Mouse (Mus musculus): Measurements from ENCODE around the gene Ccdc97.
A peak's percentile ranks its signal among the peaks of the same experiment; 100 is the strongest.

Ccdc97 gene

GRCm38 (mm10) chr7:25720760-25721159 lies 1.9 kb upstream of the Ccdc97 start:
- DNase-seq (ENCODE audit: low read depth, low spot score): no peak

- DNase-seq (ENCODE audit: low read depth, low spot score): peak; percentile 68
Measured at GRCm38 (mm10) chr7:25719761-25720610, 1.1 kb upstream of the Ccdc97 start.

GRCm38 (mm10) chr7:25717478-25717877 lies 1.4 kb downstream of the Ccdc97 start:
- no peak for DNase-seq (ENCODE audit: low read depth, low spot score)

DNA sequence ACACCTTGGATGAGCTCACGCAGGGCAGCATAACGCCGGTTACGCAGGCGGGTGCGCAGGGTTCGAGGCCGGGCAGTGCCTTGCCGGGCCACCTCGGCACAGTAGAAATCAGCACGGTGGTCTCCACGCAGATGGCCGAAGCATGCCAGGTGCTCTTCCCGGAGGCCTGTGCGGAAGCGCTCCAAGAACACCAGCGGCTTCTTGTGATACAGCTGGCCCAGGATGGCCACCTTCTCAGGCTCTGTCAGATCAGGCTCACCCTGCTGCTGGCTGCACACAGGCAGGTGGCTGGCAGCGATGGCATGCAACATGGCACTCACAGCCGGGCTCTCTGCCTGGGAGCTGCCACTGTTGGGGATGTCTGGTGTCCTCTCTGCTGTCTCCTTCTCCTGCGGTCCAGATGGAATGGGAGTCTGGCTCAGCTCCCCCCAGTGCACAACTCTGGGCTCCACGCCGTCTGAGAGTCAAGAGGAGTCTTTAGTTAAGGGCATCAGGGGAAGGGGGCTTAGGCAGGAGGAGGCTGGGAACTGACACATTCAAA lies 3.1 kb downstream of the Ccdc97 start:
- no peak for DNase-seq (ENCODE audit: low read depth, low spot score)

DNA sequence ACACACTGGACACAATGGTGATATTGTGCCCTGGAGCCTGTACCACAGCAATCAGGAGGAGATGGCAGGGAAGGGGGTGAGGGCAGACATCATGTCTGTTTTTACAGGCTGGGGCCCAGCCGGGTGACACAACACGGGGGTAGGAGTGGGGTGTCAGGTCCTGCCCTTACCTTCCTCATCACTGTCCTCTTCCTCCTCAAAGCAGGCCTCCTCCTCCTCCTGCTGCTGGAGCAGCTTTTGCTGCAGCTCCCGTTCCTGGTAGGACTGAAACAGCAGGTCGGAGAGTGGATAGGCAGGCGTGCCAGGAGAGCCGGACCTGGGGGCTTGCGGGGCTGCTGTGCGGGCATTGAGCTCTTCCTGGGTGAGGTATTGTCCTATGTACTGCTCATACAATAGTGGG lies 4.3 kb downstream of the Ccdc97 start:
- DNase-seq (ENCODE audit: low read depth, low spot score): no peak

- no peak for DNase-seq (ENCODE audit: low read depth, low spot score)
Measured at GRCm38 (mm10) chr7:25712801-25713200, 6.1 kb downstream of the Ccdc97 start.

- no peak for DNase-seq (ENCODE audit: low read depth, low spot score)
Measured at GRCm38 (mm10) chr7:25711731-25712197, 7.1 kb downstream of the Ccdc97 start.

DNA sequence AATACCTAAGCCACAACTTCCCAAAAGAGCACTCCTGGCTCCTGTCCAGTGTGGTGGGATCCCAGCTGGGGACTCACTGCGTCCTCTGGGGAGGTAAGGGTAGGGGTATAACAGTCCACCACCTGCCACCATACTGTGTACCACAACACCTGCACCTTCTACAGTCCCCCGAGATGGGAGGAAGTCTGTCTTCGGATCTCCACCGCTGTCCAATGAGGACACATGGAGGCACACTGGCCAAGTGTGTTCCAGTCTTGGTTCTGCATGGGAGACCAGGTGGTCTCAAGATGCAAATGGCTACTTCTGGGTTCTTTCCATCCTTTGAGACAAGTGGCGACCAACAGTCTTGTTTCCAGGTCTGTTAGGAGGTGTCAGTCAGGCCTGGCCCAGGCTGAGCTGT lies 7.7 kb downstream of the Ccdc97 start:
- DNase-seq (ENCODE audit: low read depth, low spot score): no peak

GRCm38 (mm10) chr7:25710519-25711130 lies 8.3 kb downstream of the Ccdc97 start:
- DNase-seq (ENCODE audit: low read depth, low spot score): no peak

DNA sequence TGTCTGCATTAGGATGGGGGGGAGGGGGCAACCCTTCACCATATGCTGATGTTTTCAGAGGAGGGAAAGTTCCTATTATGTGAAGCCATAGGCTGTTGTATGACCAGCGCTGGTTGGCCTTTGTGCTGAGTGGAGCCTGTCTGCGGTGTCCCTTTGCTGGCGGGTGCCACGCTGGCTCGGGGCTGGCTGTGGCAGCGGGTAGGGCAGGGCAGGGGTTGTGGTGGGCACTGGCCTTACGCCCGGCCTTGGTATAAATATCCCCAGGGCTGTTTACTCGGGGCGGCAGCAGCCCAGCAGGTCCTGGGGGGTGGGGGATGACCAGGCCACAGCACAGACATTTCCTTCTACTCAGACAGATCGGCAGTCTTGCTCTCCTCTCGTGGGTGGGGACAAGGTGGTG lies 8.9 kb downstream of the Ccdc97 start:
- no peak for DNase-seq (ENCODE audit: low read depth, low spot score)

DNA sequence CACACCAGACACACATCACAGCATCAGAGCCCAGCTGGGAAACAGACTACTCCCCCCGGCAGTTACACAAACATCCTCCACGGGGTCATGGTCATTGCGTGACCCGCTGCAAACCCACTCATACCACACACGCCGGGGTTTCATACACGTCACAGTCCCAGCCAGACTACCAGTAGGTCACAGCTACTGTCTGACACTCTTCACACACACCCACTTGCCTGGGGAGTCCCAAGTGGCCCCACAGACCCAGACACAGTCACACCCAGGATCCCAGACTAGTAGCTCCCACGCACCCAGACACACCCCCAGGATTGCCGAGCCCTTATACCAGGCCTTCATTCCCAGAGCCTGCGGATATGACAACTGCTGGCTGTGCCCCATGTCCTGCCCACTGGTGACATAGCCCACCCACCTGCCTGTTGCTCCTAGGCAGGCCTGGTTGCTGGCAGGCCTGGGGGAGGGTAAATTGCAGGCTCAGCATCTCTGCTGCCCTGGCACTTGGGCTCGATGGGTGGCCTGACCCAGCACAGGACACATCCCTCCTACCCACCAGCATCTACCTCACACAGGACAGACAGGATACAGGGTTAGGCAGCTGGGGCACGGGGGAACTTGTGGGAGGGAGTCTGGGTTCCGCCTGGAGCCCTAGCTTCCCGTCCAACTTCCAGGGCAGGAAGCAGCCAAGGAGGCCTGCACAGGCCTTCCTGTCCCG lies 11.2 kb downstream of the Ccdc97 start:
- no peak for DNase-seq (ENCODE audit: low read depth, low spot score)

DNA sequence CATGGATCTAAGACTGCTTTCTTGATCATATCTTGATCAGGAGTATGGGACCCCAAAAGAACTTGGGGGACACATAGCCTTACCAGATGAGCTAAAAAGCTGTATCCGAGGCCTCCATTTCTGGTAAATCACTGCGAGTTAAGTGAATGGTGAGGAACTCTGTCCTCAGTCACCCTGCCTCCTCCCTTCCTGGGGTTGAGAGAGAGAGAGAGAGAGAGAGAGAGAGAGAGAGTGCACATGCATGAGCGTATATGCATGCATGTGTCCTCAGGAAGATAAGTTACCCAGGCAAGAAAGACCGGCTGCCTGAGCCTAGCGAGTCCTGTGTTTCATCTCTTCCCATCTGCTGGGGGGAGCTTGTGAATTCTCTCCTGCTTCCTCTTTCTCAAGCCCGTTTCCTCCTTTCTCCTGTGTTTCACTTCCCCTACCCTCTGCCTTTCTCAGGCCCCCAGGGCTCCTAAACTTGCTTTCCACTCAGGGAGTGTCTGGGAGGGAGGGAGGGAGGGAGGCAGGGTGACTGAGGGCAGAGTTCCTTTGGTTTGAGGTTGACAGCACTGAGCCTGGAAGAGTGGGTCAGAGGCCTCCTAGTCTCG lies 12.2 kb downstream of the Ccdc97 start:
- no peak for DNase-seq (ENCODE audit: low read depth, low spot score)

DNA sequence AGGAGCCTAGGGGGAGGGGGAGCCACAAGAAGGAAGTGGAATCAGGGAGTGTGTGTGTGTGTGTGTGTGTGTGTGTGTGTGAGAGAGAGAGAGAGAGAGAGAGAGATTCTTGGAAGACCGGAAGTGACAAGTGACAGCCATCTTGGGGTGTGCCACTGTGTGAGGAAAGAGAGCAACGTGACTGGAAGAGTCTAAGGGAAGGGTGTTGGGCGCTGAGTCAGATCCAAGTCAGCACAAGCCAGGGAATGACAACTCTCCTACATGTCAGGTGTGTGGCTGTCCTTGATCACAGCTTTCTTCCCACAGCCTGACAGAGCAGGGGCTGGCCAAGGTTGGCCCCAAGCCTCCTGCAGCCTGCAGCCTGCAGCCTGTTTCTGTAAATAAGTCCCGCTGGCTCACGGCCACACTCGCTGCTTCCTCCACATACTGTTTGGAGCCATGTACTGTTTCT lies 13.1 kb downstream of the Ccdc97 start:
- DNase-seq (ENCODE audit: low read depth, low spot score): no peak

DNA sequence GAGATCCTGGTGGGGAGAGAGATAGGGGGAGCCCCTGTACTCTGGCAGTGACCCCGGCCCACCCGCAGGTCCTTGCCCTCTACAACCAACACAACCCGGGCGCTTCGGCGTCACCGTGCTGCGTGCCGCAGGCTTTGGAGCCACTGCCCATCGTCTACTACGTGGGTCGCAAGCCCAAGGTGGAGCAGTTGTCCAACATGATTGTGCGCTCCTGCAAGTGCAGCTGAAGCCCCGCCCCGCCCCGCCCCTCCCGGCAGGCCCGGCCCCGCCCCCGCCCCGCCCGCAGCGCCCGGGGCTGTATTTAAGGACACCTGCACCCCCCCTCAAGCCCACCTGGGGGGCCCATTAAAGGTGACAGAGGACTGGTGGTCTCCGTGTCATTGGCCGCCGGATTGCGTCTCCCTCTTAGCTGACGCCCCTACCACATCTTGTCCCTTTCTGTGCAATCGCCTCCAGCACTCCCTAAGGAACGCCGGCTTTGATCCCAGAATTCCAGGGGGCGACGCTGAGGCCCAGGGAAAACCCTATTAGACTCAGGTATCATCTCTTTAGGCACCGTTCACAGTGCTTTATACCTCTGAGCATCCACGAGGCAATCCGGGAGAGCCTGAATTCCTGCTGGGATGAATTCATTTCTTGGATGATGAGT lies 14.0 kb downstream of the Ccdc97 start:
- DNase-seq (ENCODE audit: low read depth, low spot score): no peak

DNA sequence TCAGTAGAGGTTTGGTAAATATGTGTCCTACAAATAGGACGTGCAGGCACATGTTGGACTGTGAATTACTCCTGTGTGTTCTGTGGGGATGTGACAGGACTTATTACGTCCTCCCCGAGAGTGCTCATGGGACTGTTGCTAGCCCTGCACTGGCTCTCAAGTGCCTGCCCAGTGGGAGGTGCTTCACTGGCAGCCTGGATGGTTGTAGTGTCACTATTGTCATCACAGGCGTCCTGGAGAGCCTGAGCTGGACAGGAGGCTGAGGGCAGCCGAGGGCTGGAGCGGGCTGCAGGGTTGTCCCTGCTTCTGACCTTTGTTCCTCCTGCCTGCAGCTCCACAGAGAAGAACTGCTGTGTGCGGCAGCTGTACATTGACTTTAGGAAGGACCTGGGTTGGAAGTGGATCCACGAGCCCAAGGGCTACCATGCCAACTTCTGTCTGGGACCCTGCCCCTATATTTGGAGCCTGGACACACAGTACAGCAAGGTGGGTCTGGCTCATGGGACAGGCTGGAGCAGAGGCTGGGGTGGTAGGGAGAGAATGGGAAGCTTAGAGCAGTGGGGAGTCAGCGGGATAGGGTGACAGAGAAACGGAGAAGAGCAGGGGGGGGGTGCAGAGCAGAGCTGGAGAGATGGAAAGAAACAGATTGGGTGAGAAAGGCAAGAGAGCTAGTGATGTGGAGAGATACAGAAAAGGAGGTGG lies 14.9 kb downstream of the Ccdc97 start:
- DNase-seq (ENCODE audit: low read depth, low spot score): no peak

DNA sequence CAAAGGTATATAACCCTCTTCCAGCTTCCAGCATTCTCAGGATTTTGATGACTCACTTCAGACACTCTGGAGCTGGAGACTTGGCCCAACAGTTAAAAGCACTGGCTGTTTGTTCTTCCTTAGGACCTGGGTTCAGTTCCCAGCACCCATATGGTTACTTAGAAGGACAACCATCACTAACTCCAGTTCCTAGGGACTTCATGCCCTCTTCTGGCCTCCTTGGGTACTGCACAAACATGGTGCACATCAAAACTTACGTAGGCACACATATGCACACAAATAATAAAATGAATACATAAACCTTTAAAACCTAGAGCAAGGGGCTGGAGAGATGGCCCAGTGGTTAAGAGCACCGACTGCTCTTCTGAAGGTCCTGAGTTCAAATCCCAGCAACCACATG lies 16.5 kb downstream of the Ccdc97 start:
- DNase-seq (ENCODE audit: low read depth, low spot score): no peak

- DNase-seq (ENCODE audit: low read depth, low spot score): no peak
Measured at GRCm38 (mm10) chr7:25700732-25701131, 18.2 kb downstream of the Ccdc97 start.

DNA sequence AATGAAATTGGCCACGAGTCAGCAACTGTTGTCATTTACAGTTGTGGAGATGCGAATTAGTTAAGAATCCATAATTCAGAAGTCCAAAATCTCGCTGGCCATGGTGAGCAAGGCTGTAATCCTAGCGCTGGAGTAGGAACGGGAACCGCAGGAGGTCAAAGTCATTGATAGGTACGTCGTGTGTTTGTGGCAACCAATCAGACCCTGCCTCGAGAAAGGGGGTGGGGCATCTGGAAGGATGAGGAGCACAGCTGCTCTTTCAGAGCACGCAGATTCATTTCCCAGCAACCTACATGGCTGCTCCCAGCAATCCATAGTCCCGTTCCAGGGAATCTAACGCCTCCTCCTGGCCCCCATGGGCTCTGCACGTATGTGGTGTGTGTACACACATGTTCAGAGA lies 19.0 kb downstream of the Ccdc97 start:
- no peak for DNase-seq (ENCODE audit: low read depth, low spot score)

- no peak for DNase-seq (ENCODE audit: low read depth, low spot score)
Measured at GRCm38 (mm10) chr7:25694104-25694503, 24.8 kb downstream of the Ccdc97 start.

DNA sequence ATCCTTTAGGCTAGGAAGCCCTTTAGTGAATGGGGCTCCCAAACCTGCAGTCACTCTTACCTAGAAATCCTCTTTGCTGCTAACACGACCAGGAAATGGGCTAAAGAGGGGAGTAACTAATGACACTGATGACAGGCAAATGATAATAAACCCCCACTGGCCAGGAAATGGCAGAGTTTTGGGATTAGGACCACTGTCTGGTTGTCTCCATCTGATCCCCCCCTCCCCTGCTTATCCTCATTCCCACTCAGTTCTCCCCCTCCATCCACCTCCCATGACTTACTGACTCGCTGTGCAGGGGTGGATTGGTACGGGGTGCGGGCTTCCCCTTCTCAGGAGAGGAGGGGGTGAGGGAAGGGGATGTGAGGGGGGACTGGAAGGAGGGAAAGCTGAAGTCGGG lies 28.8 kb downstream of the Ccdc97 start:
- DNase-seq (ENCODE audit: low read depth, low spot score): no peak

GRCm38 (mm10) chr7:25689603-25690021 lies 29.3 kb downstream of the Ccdc97 start:
- no peak for DNase-seq (ENCODE audit: low read depth, low spot score)
